Mouse (Mus musculus): Measurements from ENCODE around the gene A930017K11Rik.

The A930017K11Rik gene

DNA sequence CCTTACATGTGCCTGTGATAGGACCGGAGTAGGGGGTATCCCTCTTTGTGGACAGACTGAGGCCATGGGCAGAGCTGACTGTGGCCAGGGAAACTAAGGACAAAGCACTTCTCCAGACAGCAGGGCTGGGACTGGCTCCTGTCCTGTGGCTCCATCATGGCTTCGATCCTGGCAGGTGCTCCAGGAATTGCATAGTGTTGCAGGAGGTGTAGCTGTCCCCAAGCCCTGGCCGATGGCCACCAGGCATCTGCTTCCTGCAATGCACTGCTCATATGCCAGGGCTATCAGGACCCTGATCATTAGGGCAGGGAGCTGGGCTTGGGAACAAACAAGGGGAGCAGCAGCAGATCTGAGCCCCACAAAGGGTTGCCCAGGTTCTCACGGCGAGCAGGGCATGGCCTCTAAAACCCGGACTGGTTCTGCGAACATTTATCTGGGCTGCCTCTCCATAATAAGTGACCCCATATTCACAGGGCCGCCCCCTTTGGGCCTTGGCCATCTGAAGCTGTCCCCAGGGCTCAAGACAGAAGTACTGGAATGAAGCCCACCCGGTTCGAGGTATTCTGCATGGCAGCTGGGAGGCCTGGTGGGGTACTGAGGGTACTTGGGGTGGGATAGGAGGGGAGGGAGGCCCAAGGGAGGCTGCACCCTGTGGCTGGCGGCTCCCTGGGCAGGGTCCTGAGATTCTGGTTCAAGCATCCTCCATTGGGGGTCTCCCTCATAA, 6.6 kb upstream of the A930017K11Rik start:
- 87% methylated on average over 11 of the region's 11 CpGs for WGBS

DNA sequence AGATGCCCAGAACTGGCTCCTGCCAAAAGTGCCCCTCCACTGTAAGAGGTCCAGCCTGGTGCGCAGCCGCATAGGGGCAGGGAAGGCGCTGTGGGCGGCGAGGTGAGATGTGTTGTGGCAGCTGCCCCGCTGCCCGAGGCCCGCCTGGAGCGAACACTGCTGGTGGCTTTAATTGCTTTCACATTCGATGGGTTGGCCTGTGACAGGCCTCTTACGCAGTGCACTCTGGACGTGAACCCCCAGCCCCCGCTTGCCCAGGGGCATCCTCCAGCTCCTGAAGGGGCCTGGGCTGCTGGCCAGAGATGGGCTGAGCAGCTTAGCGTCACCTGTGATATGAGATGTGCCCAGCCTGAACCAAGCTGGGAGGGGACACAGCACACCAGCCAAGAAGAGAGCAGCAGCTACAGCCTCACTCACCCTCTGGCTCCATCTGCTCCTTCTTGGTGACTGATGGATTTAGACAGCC, 5.3 kb upstream of the A930017K11Rik start:
- 83% methylated on average over 14 of the region's 14 CpGs for WGBS

DNA sequence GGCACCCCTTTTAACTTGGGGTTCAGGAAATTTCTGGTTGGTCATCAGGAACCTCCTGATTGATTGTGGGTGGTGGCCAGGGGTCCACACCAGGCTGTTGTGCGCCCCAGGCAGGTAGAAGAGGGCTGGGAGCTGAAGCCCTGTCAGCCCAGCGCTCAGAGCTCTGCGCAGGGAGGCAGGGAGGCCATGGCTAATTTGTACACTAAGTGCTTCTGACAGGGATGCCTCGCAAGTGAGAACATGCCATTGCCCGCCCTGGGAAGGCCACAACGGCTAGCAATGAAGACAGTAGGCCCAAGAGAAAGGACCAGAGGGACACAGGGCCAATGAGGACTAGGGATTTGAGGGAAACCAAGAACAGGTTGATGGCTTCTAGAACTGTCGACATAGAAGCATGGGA, 4.3 kb upstream of the A930017K11Rik start:
- WGBS, result 91% methylated on average over 7 of the region's 7 CpGs

DNA sequence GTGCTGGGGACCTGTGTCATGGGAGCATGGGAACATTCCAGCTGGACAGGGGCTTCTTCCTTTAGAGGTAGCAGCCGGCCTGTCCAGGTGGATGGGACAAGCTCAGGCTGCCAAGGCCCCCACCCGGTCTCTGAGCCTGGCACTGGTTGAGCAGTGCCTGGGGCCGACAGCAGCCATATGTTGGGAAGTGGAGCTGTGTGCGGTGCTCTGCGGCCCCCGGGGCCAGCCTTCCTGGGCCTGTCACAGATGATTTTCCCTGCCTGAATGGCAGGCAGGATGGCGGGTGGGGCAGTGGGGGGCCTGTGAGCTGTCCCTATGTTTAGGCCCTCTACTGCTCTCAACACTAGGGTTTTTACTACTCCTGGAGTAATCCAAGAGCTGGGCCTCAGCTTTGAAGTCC, 3.8 kb upstream of the A930017K11Rik start:
- WGBS, result 63% methylated on average over 7 of the region's 7 CpGs

DNA sequence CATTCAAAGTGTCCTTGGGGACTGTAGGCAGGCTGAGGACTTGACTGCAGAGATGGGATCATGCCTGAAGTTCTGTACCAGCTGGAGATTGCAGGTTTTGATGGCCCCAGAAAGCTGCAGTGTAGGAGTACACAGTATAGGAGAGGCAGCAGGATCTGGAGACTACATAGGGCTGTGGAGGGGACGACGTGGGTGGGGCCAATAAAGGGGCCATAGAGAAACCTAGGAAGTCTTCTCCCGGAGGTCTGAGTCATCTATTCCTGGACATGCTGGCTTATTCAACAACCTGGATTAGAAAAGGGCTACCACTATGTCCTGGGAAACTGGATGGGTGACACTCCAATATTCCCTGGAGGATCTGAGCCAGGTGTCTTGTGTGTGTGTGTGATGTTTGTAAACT, 3.4 kb upstream of the A930017K11Rik start:
- WGBS, result 52% methylated on average over 3 of the region's 3 CpGs

DNA sequence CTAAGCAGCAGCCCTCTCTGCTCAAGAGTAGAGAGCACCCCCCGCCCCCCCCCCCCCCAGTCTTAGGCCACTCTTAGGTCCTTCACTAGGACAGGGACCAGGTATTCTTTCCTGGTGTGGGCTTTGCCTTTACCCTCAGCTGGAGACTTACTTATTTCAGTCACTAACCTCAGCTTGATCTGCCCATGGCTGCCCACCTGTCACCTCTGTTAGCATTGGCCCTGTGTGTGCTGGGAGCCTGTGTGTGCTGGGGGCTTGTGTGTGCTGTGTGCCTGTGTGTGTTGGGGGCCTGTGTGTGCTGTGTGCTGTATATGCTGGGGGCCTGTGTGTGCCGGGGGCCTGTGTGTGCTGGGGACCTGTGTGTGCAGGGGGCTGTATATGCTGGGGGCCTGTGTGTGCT, 2.3 kb upstream of the A930017K11Rik start:
- 84% methylated on average over 2 of the region's 2 CpGs for WGBS

DNA sequence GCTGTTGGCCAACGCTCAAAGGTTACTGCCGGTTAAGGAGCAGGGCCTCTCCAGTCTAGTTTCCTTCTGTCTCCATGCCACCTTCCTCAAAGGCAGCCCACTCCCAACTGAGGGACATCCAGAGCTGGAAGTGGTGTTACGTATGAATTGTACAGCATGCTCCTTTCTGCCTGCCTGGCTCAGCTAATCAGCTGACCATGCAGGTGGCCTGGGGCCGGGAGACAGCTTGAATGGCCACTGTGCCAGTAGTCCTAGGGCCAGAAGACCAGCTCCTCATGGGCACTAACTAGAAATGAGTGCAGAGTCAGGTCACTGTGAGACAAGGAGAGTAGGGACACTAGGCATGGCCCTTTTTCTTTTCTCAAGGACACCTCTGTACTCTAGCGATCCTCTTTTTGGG, 796 bp upstream of the A930017K11Rik start:
- WGBS, result 71% methylated on average over 5 of the region's 5 CpGs

DNA sequence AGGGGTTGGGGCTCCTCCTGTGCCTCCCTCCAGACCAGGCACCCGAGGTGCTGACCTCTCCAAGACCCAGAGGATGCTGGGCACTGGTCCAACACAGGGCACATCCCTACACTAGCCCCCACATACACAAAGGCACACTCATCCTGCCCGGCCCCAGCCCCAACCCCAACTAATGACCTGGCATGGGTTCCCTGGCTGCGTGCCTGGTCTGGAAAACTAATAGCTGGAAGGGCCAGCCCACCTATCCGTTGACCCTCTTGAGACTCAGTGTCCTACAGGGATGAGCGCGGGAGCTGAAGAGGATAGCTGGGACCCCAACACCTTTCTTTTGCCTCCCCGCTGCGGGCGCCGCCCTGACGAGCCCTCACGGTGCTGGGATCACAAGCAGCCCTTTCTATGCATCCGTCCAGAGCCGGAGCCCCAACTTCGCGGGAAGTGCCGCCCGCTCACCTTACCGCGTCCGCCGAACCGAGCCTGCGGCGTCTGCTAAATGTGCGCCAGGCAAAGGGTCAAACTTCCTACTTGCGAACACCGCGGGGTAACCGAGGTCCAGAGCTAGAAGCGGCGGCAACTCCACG, 1.1 kb downstream of the A930017K11Rik start:
- WGBS, result under 1% methylated on average over 33 of the region's 33 CpGs

DNA sequence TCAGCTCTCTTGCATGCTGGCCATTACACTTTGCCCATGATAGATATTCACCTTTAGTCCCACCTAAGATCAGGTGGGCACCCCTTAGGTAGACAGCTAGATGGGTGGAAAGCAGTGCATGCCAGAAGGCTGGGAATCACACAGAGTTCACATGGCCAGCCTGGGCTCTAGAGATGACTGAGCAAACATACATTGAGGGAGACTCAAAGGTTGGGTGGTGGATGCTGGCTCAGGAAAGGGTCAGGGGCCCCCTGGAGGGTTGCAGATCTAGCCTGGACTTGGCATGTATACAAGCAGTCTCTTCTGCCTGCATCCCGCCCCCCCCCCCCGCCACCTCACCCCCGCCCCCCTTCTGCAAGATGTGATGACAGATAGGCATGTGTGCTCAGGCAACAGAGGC, 1.7 kb downstream of the A930017K11Rik start:
- WGBS, result 7% methylated on average over 3 of the region's 3 CpGs

DNA sequence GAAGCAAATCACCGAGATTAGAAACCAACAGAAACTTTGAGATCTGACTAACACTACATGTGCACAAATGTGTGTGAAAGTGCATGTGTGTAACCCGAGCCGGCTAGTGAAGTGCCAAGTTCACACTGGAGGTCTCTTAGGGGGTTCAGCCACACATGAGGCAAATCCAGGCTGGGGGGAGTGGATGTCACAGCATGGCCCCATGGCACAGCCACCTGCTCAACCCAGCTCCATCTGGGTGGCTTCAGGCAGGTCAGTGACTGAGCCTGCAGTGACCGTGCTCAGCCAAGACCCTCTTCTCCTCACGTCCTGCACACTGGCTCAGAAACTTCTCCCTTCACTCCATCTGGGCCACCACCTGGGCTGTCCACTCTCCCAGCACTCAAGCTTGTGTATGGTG, 2.4 kb downstream of the A930017K11Rik start:
- 84% methylated on average over 5 of the region's 5 CpGs for WGBS

DNA sequence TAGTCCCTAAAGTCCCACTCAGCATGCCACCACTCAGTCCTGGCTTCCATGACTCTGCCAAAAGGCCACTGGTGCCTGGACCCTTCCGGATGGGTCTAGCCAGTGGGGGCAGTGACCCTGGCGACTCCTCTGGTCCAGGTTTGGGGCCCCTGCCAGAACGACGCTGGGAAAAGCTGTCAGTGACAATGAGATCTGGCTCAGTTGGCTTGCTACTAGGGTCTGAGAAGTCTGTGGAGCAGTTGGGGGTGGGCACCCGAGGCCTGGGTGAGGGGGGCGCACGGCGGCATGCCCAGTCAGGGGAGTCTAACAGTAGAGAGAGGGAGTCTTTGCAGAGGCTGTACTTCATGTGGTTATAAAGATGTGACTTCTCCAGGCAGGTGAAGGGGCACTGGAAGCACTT, 4.3 kb downstream of the A930017K11Rik start:
- 80% methylated on average over 8 of the region's 8 CpGs for WGBS

DNA sequence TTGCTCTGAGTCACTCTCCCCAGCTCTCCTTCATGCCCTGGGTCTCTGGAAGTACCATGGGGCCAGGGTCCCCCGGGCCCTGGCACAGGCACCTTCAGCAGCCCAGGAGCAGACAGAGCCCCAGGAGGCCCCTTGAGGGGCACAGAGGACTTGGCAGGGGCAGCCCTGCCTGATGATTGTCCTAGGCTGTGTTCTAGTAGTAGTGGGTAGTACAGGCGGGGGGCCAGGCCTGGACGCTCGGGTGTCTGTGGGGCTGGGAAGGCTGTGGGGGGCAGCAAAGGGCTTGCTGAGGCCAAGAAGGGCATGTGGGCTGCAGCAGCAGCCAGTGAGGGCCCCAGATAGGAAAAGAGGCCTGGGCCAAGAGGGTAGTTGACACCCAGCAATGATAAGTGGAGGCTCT, 4.8 kb downstream of the A930017K11Rik start:
- WGBS, result 84% methylated on average over 4 of the region's 4 CpGs

DNA sequence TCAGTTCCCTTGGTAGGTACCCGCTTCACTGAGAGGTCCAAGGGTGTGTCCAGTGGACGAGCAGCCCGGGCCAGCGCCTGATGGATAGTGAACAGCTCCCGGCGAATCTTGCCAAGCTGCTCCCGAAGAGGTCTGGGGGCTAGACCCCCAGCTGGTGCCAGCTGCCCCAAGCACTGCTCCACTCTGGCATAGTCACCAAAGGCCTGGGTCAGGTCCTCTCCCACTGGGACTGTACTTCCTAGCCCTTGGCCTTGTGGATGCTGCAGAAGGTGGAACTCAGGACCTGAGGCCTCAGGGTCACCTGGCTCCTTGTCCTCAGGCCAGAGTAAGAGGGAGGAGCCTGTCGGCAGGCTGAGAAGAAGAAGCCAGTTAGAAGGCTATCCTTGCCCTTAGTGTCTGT, 5.5 kb downstream of the A930017K11Rik start:
- 88% methylated on average over 8 of the region's 8 CpGs for WGBS

DNA sequence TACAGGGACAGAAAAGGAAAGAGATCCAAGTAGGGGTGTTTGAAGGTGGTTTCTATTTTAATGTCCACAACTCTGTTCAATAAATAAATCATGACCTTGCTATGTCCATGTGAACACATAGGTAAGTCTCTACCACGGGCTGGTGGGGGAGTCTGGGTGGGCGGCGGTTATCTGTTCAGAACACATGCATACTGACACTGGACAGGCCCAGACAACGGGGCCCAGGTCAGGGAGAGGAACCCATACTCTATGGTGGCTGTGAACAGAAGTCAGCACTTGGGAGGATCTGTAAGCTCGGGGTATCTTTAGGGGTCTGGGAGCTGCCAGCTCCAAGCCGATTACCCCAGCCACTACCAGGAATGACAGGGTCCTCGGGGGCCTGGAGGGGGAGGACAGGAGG, 6.0 kb downstream of the A930017K11Rik start:
- WGBS, result 85% methylated on average over 7 of the region's 7 CpGs

DNA sequence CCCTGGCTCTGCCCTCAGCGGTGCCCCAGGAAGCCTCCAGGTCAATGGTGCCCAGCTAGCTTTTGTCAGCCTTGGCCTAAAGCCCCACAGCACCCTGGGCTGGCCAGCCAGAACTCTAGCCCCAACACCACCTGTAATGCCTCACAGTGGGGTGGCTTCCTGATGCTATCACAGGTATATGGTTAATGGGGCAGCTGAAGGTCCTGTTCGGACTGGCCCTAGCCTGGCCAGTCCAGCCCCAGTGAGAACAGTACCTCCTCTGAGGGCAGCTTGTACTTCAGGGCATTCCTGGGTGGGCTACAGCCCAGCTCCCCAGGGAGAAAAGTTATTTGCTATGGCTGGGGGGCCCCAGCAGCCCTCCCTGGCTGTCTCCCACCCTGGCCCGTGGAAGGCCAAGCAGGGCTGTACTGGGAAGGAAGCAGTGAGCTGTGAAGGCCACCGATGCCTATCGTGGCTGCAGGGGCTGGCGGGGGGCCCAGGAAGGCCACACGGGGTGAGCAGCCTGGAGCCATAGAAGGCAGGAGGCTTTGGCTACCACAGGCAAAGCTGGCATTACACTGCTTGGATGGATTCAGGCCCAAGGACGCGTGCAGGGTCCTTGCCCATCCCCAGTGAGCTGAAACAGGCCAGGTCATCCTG, 6.7 kb downstream of the A930017K11Rik start:
- WGBS, result 58% methylated on average over 9 of the region's 9 CpGs

DNA sequence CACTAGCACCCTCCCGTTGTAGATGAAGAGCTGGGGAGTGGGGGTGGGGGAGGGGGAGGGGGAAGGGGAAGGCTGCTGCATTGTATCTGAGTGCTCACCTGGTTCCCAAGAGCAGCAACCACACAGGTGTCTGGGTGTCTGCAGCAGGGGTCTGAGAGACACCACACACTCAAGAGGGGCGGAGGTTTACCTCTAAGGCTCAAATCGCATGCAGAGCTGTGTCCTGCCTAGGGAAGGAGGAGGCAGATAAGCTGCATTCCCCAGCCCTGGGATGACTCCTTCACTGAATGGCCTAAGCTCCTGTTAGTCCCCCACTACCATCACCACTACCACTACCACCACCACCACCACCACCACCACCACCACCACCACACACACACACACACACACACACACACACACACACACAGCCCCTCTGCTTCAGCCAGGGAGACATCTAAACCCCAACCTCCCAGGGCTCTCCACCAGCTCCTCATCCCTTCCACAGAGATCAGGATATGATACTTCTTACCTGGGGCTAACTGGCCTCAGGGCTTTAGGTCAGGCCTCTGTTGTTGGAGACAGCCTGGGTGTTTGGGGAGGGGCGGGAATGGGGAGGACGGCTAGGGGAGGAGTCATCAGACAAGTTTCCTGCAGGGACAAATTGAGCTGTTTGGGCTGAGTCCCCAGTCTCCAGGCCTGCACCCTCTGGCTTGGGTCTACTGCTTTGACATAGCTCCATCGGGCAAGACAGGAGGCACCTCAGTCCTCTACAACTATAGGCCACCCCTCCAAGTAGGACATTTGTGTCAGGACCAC, 7.8 kb downstream of the A930017K11Rik start, which contains the start of the genes Pigq and Nhlrc4:
Pigq (minus strand) TSS at position 571 of the 798 bp plus-strand sequence.
Nhlrc4 (minus strand) TSS at position 596 of the 798 bp plus-strand sequence.
- 51% methylated on average over 6 of the region's 6 CpGs for WGBS

DNA sequence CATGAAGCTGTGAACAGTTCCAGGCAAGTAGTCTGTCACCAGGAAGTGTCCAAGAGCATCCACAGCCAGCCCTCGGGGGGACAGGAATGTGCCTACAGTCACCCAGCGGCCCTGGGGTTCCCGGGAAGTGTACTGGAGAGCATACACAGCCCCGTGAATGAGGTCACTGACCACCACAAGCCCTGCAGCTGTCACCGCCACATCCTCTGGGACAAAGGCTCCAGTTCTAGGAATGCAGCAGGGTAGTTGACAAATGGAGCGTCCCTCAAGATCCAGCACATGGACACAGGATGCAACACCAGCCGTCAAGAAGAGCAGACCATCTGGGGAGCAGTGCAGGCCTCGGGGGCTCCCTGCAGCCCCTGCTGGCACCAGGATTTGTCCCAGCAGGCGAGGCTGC, 8.6 kb downstream of the A930017K11Rik start:
- 71% methylated on average over 9 of the region's 9 CpGs for WGBS

DNA sequence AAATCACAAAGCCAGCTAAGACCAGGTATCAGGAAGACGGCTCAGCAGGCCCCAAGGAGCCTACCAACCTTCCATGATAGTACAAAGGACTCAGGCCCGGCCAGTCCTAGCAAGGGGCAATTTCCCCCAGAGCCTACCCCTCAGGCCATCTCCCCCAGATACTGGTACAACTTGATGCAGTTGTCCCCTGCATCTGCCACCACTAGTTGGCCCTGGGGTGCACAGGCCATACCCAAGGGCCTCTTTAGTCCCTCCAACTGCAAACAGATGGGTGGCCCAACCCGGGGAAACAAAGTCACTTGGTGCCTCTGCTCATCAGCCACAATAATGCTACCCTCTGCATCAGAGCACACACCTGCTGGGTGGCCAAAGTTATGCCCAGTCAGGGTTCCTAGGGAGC, 9.1 kb downstream of the A930017K11Rik start:
- WGBS, result 84% methylated on average over 3 of the region's 3 CpGs

DNA sequence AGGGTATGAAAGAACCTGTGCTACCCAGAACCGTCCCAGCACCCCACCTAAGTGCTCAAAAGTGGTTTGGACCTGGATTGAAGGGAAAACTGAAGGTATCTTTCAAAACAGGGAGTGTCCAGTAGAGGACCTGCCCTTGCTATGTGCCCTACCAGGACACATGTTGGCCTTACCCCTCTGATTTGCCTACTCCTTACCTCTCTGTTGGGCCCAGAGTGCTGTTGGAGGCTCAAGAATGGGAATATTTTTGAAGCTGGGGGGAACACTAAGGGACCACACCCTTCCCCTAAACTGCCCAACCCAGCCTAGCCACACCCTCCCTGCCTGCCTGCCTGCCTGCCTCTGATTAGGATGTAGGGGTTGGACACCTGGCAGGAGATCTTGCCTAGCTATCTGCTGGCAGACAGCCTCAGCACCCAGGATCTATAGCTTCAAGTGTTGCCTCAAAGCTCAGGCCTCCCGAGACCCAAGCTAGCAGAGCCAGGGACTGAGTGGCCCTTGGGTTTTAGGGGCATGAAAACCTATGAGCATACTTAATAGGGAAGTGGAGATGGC, 9.7 kb downstream of the A930017K11Rik start:
- WGBS, result 82% methylated on average over 2 of the region's 2 CpGs

DNA sequence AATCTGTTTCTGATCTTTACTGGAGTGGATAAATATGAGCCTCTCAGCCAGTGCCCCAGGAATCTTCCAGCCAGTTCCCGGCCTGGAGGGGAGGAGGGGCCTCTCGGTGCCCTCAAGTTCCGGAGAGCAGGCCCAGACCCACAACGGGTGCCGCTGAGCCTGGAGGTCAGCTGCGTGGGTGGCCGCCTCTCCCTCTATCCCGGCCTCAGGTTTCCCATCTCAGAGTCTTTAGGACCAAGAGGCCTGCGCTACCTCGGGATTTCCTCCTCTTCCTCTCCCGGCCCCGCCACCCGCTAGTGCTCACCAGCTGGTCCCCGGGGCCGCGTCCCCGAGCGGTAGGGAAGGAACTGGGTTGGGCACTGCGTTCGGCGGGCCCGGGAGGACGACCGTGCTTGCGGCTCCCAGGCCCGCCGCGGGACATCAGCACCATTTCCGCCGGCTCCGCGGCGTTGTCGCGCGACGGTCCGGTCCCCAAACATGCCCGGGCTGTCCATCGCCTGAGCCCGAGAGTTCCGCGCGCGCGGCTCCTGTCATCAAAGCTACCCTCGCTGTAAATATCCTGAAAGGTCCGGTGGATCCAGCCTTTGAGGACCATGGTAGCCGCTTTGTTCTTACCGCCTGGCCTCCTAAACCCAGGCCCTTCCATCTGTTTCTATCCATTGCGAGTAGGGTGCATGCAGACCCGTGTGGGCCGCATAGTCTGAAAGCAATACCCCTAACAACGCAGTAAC, 10.7 kb downstream of the A930017K11Rik start:
- 2% methylated on average over 54 of the region's 54 CpGs for WGBS

DNA sequence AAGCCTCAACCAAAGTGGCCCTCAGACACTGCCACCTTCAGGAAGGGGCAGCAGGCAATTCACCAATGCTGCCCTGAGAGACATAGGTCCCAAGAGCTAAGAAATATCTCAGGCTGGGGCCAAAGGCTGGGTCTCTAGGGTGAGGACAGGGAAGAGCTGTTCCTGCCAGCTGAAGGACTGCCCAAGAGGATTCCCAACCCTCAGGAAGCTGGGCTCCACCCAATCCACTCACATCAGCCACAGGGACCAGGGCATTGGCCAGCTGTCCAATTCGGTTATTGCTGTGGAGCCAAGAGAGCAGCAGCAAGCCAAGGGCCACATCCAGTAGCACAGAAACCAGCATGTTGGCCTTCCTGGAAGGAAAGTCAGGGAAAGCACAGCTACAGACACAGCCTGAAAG, 17.8 kb downstream of the A930017K11Rik start:
- WGBS, result 94% methylated on average over 1 of the region's 1 CpGs
